Mouse (Mus musculus): ENCODE results near the gene Mrps33. TPM values are rescaled to one million over a fixed set of nuclear protein-coding genes. Genes with fewer than 3 reads are reported as not detected.

Mrps33 gene
- polyA plus RNA-seq, 1 experiment from 2014 or later, result 154 TPM

DNA sequence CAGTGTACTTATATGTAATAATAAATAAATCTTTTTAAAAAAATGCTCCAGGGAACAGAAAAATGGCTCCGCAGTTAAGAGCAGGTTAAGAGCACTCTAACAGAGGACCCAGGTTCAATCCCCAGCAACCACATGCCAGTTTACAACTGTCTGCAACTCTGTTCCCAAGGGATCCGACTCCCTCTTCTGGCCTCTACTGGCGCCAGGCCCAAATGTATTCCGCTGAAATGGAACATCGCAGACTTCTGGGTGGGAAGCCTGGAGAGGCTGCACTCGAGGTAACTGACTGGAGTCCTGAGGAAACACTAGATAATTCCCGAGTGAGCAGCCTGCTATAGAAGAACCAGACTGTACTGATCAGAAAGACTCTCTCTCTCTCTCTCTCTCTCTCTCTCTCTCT, 27.3 kb downstream of the Mrps33 start:
- H3K27ac ChIP-seq (ENCODE audit: low read length), result no peak overlapping the region
- WGBS, result 83% methylated on average over 7 of the region's 7 CpGs
- H3K36me3 ChIP-seq (ENCODE audit: control insufficient read depth, insufficient read depth, low read length), result no peaks in the 10 kb centered on the region
- no peak overlapping the region for H3K4me3 ChIP-seq (ENCODE audit: low read length)
- H3K4me1 ChIP-seq (ENCODE audit: control insufficient read depth, insufficient read depth, low read length), result peaks cover 13% of the 10 kb centered on the region
- H3K9me3 ChIP-seq (ENCODE audit: control insufficient read depth, low read length), result no peaks in the 10 kb centered on the region
- H3K27me3 ChIP-seq (replicated peaks; ENCODE audit: control insufficient read depth, insufficient read depth, low read length), result no peaks in the 10 kb centered on the region
- no peak overlapping the region for H3K4me2 ChIP-seq (ENCODE audit: low read depth, low read length)
- no peak for ATAC-seq
- H3K9ac ChIP-seq (ENCODE audit: low read depth, low read length), result no peak overlapping the region

DNA sequence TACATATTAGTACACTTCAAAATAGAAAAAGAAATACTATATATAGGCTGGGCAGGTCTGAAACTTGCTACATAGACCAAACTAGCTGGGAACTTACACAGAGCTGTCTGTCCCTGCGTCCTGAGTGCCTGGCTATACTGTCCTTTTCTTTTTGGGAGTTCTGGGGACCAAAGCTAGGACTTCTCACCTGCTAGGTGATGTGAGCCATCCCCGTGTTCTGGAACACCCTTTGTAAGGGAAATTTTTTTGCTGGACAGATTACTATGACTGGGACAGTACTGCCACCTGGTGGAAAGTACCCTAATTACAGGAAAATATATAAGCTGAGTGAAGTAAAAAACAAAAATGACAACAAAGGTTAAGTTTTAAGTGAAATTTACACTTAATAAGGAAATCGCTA, 28.2 kb downstream of the Mrps33 start:
- Histone ChIP-seq H3K27me3 (replicated peaks; ENCODE audit: control insufficient read depth, insufficient read depth, low read length) (no peaks in the 10 kb centered on the region), H3K9ac (ENCODE audit: low read depth, low read length) (no peak overlapping the region), H3K4me1 (ENCODE audit: control insufficient read depth, insufficient read depth, low read length) (peaks cover 13% of the 10 kb centered on the region), H3K4me2 (ENCODE audit: low read depth, low read length) (no peak overlapping the region), H3K4me3 (ENCODE audit: low read length) (no peak overlapping the region), H3K36me3 (ENCODE audit: control insufficient read depth, insufficient read depth, low read length) (no peaks in the 10 kb centered on the region), H3K9me3 (ENCODE audit: control insufficient read depth, low read length) (no peaks in the 10 kb centered on the region), H3K27ac (ENCODE audit: low read length) (no peak overlapping the region)
- ATAC-seq, result no peak
- WGBS, result 33% methylated on average over 3 of the region's 3 CpGs

DNA sequence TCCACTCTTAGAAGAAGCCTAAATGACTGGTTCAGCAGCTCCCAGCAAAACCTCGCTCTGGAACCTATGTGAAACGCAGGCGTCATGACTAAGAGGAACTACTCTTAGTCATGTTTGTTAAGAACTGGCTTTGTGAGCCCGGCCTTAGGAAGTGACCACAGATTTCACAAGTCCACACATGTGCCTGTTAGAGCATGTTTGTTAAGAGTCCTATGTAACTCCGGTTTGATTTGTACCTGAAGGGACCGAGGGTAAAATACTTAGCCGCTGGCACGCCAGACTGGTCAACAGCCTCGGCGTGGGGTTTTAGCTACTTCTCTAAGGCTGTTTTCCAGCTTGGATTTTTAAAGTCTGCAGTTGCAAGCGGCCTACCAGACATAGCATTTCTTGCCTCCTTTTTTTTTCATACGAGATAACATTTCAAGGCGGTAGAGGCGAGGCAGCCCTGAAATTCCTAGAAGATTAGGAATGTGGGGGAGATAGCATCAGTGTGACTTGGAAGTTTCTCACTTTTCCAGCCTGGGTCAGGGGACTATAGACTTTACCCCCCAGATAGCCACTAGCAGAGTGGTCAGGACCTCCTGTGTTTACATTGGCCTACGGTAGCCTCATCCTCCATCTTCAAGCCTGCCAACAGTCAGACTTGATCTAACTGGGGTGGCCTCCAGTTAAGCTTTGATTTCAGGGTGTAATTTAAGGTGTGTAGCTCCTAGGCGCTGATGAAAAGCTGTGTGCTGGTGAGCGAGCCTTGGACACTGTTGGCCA, 28.8 kb downstream of the Mrps33 start:
- peak overlapping the region; percentile 65 for H3K4me2 ChIP-seq (ENCODE audit: low read depth, low read length)
- 44% methylated on average over 17 of the region's 17 CpGs for WGBS
- no peak overlapping the region for H3K4me3 ChIP-seq (ENCODE audit: low read length)
- peak overlapping the region; percentile 64; the same call in 1 of the 2 replicates for H3K27ac ChIP-seq (ENCODE audit: low read length)
- ATAC-seq, result peak; percentile 41
- H3K9ac ChIP-seq (ENCODE audit: low read depth, low read length), result peak overlapping the region; percentile 20; the same call in 1 of the 2 replicates
- no peaks in the 10 kb centered on the region for H3K36me3 ChIP-seq (ENCODE audit: control insufficient read depth, insufficient read depth, low read length)
- no peaks in the 10 kb centered on the region for H3K27me3 ChIP-seq (replicated peaks; ENCODE audit: control insufficient read depth, insufficient read depth, low read length)
- H3K9me3 ChIP-seq (ENCODE audit: control insufficient read depth, low read length), result no peaks in the 10 kb centered on the region
- H3K4me1 ChIP-seq (ENCODE audit: control insufficient read depth, insufficient read depth, low read length), result peaks cover 13% of the 10 kb centered on the region

DNA sequence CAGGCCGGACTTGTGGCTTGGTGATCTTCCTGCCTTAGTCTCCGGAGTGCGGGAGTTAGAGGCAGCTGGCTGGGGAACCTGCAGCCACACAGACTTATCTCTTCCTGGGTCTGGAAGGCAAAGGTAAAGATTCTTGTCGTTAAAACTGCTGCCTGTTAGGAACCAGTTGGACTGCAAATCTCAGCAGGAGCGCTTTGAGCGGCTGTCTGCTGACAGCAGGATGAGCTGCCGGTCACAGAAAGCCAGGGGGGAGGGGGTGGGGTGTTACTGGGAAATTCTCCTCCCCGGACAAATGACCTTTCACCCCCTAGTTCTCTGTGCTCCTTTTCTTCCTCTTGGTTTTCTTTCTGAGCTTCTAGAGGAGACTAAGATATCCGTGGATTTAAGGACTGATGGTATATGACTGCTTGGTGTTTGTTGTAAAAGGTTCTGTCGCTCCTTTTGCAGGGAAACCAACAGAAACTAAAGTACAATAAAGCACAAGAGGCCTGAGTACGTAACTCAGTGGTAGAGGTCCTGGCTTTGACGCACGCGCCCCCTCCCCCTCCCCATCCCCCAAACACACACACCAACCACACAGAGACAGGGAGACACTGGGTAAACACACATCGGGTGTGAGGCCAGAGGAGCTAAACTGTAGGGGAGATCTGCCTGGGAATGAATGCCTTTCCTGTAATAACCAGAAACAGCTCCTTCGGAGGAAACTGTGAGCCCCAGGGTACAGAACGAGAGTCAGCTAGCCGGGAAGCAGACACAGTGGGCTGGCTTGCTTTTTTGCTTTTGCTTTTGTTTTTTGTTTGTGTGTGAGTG, 29.7 kb downstream of the Mrps33 start:
- Histone ChIP-seq H3K4me2 (ENCODE audit: low read depth, low read length) (peak overlapping the region; percentile 65), H3K4me1 (ENCODE audit: control insufficient read depth, insufficient read depth, low read length) (peaks cover 13% of the 10 kb centered on the region), H3K27me3 (replicated peaks; ENCODE audit: control insufficient read depth, insufficient read depth, low read length) (no peaks in the 10 kb centered on the region), H3K27ac (ENCODE audit: low read length) (peak overlapping the region; percentile 64), H3K9ac (ENCODE audit: low read depth, low read length) (peak overlapping the region; percentile 59), H3K4me3 (ENCODE audit: low read length) (peak overlapping the region; percentile 34), H3K9me3 (ENCODE audit: control insufficient read depth, low read length) (no peaks in the 10 kb centered on the region), H3K36me3 (ENCODE audit: control insufficient read depth, insufficient read depth, low read length) (no peaks in the 10 kb centered on the region)
- whole genome bisulfite sequencing, result 4% methylated on average over 18 of the region's 18 CpGs
- peak; percentile 87 for ATAC-seq

DNA sequence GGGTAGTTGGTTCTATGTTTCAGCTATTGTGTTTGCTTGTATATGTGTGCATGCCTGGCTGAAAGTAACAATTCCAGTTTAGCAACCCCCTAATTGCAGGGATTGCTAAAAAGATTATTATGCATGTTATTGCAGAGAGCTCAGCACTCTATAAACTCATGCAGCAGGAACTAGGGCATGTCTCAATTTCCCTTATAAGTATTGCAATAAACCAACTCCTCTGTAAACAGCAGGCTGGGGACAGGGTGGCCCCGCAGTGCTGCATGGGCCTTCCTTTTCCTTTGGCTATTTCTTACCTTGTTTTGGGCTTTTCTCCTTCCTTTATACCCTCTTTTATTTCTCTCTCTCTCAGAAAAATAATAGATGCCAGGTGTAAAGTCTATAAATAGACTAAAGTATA, 32.3 kb downstream of the Mrps33 start:
- Histone ChIP-seq H3K4me2 (ENCODE audit: low read depth, low read length) (no peak overlapping the region), H3K4me3 (ENCODE audit: low read length) (no peak overlapping the region), H3K27me3 (replicated peaks; ENCODE audit: control insufficient read depth, insufficient read depth, low read length) (no peaks in the 10 kb centered on the region), H3K9me3 (ENCODE audit: control insufficient read depth, low read length) (no peaks in the 10 kb centered on the region), H3K36me3 (ENCODE audit: control insufficient read depth, insufficient read depth, low read length) (no peaks in the 10 kb centered on the region), H3K27ac (ENCODE audit: low read length) (no peak overlapping the region), H3K4me1 (ENCODE audit: control insufficient read depth, insufficient read depth, low read length) (peaks cover 13% of the 10 kb centered on the region), H3K9ac (ENCODE audit: low read depth, low read length) (no peak overlapping the region)
- no peak for ATAC-seq
- 46% methylated on average over 1 of the region's 1 CpGs for WGBS

DNA sequence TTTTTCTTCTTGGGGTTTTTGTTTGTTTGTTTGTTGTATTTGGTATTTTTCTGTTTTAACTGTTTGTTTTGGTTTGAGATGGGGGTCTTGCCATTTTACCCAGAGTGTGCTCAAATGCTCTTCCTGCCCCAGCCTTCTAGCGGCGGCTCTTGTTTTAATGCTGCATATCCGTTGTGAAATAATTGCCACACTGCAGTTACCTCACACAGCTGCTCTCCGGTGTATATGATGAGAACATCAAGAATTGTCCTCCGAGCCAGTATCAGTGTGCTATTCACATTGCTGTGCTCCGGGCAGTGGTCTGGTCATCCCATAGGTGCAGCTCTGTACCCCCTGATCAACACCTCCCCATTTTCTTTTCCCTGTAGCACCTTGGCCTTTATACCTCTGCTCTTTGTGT, 34.5 kb downstream of the Mrps33 start:
- Histone ChIP-seq H3K27me3 (replicated peaks; ENCODE audit: control insufficient read depth, insufficient read depth, low read length) (no peaks in the 10 kb centered on the region), H3K9me3 (ENCODE audit: control insufficient read depth, low read length) (no peaks in the 10 kb centered on the region), H3K27ac (ENCODE audit: low read length) (no peak overlapping the region), H3K4me3 (ENCODE audit: low read length) (no peak overlapping the region), H3K36me3 (ENCODE audit: control insufficient read depth, insufficient read depth, low read length) (no peaks in the 10 kb centered on the region), H3K4me1 (ENCODE audit: control insufficient read depth, insufficient read depth, low read length) (peaks cover 7% of the 10 kb centered on the region), H3K4me2 (ENCODE audit: low read depth, low read length) (no peak overlapping the region), H3K9ac (ENCODE audit: low read depth, low read length) (no peak overlapping the region)
- no peak for ATAC-seq
- 86% methylated on average over 6 of the region's 6 CpGs for WGBS

DNA sequence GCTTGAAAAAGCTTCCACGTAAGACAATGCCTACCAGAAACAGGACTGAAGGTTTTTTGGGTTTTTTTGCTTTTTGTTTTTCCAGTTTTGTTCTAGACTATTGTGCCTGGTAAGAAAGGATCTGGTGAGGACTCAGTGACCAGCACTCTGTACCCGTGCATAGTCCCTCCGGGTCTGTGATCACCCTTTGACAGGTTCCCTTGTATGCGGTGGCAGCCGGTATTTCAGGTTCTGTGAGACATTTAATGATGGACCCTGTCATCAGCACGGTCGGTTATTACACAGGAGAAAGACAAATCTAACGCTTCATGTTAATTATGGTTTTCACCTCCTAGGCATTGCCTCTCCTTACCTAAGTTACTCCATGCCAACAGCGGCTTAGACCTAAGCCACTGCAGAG, 35.8 kb downstream of the Mrps33 start:
- Histone ChIP-seq H3K4me2 (ENCODE audit: low read depth, low read length) (no peak overlapping the region), H3K4me1 (ENCODE audit: control insufficient read depth, insufficient read depth, low read length) (no peaks in the 10 kb centered on the region; the same call in 1 of the 2 replicates), H3K27ac (ENCODE audit: low read length) (no peak overlapping the region), H3K9me3 (ENCODE audit: control insufficient read depth, low read length) (no peaks in the 10 kb centered on the region), H3K36me3 (ENCODE audit: control insufficient read depth, insufficient read depth, low read length) (no peaks in the 10 kb centered on the region), H3K9ac (ENCODE audit: low read depth, low read length) (no peak overlapping the region), H3K4me3 (ENCODE audit: low read length) (no peak overlapping the region), H3K27me3 (replicated peaks; ENCODE audit: control insufficient read depth, insufficient read depth, low read length) (no peaks in the 10 kb centered on the region)
- 70% methylated on average over 9 of the region's 9 CpGs for WGBS
- ATAC-seq, result no peak

DNA sequence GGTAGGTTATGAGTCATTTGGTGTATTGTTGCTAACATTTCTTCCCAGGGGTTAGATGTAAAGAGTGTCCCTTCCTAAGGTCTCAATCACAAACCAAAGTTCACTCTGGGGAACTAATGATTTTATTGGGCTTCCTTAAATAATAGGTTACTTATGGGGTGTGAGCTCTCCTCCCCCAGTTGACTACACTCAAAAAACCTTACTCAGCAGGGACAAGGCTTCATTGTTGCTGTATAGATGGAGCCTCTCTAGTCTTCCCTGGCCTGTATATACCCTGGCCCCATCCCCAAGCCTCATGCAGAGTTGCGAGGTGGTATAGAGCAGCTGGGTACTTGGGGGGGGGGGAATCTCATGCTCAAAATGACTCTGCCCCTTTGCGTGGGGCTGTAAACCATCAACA, 53.6 kb downstream of the Mrps33 start:
- H3K9me3 ChIP-seq (ENCODE audit: control insufficient read depth, low read length), result no peaks in the 10 kb centered on the region
- H3K27ac ChIP-seq (ENCODE audit: low read length), result no peak overlapping the region
- no peak overlapping the region for H3K4me3 ChIP-seq (ENCODE audit: low read length)
- WGBS, result 81% methylated on average over 2 of the region's 2 CpGs
- no peaks in the 10 kb centered on the region for H3K36me3 ChIP-seq (ENCODE audit: control insufficient read depth, insufficient read depth, low read length)
- peak; percentile 70 for ATAC-seq
- no peak overlapping the region for H3K4me2 ChIP-seq (ENCODE audit: low read depth, low read length)
- no peak overlapping the region for H3K9ac ChIP-seq (ENCODE audit: low read depth, low read length)
- no peaks in the 10 kb centered on the region for H3K27me3 ChIP-seq (replicated peaks; ENCODE audit: control insufficient read depth, insufficient read depth, low read length)
- H3K4me1 ChIP-seq (ENCODE audit: control insufficient read depth, insufficient read depth, low read length), result no peaks in the 10 kb centered on the region
